Mouse (Mus musculus) hindbrain, embryonic 12.5 days (tissue): ENCODE results near the gene Zfp963. TPM values are rescaled to one million over a fixed set of nuclear protein-coding genes. Genes with fewer than 3 reads are reported as not detected.

Source experiments
- ATAC-seq: fragments of 200-750 bp; cut with Nextera tagmentation; 2 replicates; pipeline ENCODE4 v1.8.0; 2017; ENCODE audit warnings: moderate TSS enrichment; ENCODE audit not compliant: low FRiP score
- H3K27ac ChIP-seq: fragments of 300-500 bp; sonication (generic); 2 replicates; pipeline ENCODE4 v1.5.1; 2016; ENCODE audit warnings: mild to moderate bottlenecking
- H3K27me3 ChIP-seq: fragments of 300-500 bp; sonication (generic); 2 replicates; pipeline ENCODE4 v1.6.1; 2016; ENCODE audit warnings: mild to moderate bottlenecking
- H3K36me3 ChIP-seq: fragments of 300-500 bp; sonication (generic); 2 replicates; pipeline ENCODE4 v1.6.1; 2016; ENCODE audit warnings: mild to moderate bottlenecking
- H3K4me1 ChIP-seq: fragments of 300-500 bp; sonication (generic); 2 replicates; pipeline ENCODE4 v1.6.1; 2016
- H3K4me2 ChIP-seq: fragments of 300-500 bp; sonication (generic); replicated peaks from 2 replicates; pipeline ENCODE4 v1.6.1; 2016; ENCODE audit warnings: mild to moderate bottlenecking
- H3K4me3 ChIP-seq: fragments of 300-500 bp; sonication (generic); 2 replicates; pipeline ENCODE4 v1.5.1; 2016; ENCODE audit warnings: mild to moderate bottlenecking
- H3K9ac ChIP-seq: fragments of 300-500 bp; sonication (generic); 2 replicates; pipeline ENCODE4 v1.6.1; 2016; ENCODE audit warnings: mild to moderate bottlenecking, moderate library complexity
- H3K9me3 ChIP-seq: fragments of 300-500 bp; sonication (generic); replicated peaks from 2 replicates; pipeline ENCODE4 v1.6.1; 2016; ENCODE audit warnings: mild to moderate bottlenecking
- WGBS: fragments of 180-500 bp; shearing (Covaris S2); methylation state at CpG from one replicate; pipeline ENCODE4 v1.1.7; 2016; 5-methylcytosine and 5-hydroxymethylcytosine counted together
- polyA plus RNA-seq: library from polyadenylated mRNA; unstranded; fragments of >200 nt; fragmentation: Nextera tagmentation; extraction: Ambion mirVana; gene quantifications from 2 replicates; pipeline ENCODE4 v1.2.1, GENCODE M21; 2016

Gene Zfp963
- 6.6 and 7.3 TPM in 2 replicates for polyA plus RNA-seq

DNA sequence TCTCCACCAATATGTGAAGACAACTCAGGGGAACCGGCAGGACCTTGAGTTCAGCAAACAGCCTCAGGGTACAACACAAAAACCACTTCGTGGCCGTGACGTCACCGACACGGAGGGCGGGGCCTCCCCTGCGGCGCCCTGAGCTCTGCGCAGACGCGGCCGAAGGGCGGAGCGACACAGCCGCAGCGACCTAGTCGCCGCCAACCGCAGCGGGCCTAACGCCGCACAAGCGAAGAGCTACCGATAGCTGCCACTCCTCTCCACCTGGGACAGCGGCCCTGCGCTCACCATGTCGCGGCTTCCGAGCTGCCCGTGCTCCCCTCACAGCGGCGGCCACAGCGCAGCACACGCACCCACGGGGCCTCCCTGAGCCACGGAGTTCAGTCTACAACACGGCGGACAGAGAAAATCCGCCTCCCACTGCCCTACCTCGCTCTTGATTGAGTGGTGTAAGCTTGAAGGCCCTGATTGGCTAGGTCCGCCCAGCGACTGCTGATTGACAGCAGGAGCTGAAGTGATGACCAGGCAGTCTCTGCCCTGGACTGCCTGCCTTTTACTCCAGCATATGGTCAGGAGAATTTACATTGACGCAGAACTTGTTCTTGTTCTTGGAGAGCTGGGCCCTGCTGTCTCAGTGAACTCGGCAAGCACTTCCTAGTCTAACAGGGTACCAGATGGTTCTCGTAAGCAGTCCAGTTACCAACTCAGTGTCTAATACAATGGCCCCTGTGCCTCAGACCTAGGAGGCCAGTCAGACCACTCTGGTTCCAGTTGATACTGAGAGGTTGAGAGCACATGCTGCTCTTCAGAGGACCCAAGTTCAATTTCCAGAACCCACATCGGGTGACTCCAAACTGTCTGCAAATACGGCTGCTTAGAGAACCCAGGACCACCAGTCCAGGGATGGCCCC is at the start of gene Zfp963:
TSS of gene Zfp963 (minus strand) at position 427 of the 911 bp plus-strand sequence.
- Histone ChIP-seq H3K9ac (peak within 1 kb of the TSS; percentile 89), H3K36me3 (no peaks in the 10 kb centered on the region; the same call in 1 of the 2 replicates), H3K4me3 (peak within 1 kb of the TSS; percentile 72), H3K4me1 (peaks cover 9% of the 10 kb centered on the region), H3K4me2 (peak within 1 kb of the TSS; percentile 45), H3K27ac (peak within 1 kb of the TSS; percentile 99), H3K9me3 (no peaks in the 10 kb centered on the region), H3K27me3 (no peaks in the 10 kb centered on the region)
- ATAC-seq = peak; percentile 99
- WGBS = 3% methylated on average over 48 of the region's 48 CpGs

DNA sequence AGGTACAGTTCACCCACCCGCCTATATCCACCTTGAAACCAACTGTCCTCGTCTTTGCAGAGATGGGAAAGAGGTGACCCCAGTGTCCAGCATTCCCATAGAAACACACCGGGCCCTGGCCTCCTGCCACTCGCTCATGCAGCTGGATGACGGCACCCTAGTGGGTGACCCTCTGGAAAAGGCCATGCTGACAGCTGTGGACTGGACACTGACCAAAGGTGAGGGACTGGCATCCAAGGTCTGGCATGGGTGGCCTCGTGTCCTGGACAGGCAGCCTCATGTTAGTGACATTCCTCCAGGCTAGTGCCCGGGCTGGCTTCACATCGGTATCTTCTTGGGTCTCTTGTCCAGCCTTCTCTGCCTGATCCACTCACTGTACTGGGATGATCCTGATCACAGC is 49.5 kb upstream of the Zfp963 start:
- no peak overlapping the region for H3K4me3 ChIP-seq
- H3K9me3 ChIP-seq = no peaks in the 10 kb centered on the region
- ATAC-seq = no peak
- no peak overlapping the region for H3K4me2 ChIP-seq
- H3K36me3 ChIP-seq = peaks cover 98% of the 10 kb centered on the region
- H3K27ac ChIP-seq = no peak overlapping the region
- WGBS = 93% methylated on average over 8 of the region's 8 CpGs
- no peaks in the 10 kb centered on the region for H3K4me1 ChIP-seq
- no peak overlapping the region for H3K9ac ChIP-seq
- no peaks in the 10 kb centered on the region for H3K27me3 ChIP-seq

DNA sequence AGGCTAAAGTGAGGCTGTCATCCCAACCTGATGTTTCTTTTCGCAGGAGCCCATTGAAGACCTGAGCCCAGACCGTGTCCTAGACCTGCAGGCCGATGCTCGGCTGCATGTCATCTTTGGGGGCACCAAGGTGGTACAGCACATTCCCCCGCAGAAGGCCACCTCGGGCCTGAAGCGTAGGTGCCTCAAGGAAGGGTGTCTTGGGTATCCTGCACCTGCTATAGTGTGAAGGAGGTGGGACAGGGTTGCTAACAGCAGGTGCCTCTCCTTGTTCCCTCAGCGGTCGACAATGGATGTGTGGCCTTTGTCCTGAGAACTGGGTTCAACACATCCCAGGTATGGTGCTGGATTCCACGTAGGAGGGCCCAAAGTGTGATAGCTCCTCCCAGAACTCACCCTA is 47.9 kb upstream of the Zfp963 start:
- Histone ChIP-seq H3K4me1 (peaks cover 3% of the 10 kb centered on the region), H3K36me3 (peaks cover 90% of the 10 kb centered on the region), H3K9me3 (no peaks in the 10 kb centered on the region), H3K4me2 (no peak overlapping the region), H3K27ac (no peak overlapping the region), H3K4me3 (no peak overlapping the region), H3K9ac (no peak overlapping the region), H3K27me3 (no peaks in the 10 kb centered on the region)
- WGBS = 96% methylated on average over 10 of the region's 10 CpGs
- ATAC-seq = no peak

DNA sequence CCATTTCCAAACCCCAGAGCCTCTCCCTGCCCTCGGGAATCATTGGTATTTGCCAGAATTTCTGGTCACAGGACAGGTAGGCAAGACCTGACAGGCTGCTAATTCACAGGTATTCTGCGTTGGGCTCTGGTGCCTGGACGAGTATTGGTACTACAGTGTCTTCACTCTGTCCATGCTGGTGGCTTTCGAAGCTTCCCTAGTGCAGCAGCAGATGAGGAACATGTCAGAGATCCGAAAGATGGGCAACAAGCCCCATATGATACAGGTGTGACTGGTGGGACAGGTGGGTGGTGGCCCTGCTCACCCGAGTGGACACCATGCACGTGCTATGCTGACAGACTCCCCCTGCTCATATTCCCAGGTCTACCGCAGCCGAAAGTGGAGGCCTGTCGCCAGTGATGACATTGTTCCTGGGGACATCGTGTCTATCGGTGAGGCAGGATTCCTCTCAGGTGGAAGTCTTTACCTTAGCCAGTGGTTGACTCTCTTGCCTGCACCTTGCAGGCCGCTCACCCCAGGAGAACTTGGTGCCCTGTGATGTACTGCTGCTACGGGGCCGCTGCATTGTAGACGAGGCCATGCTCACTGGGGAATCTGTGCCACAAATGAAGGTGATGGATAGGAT is 47.1 kb upstream of the Zfp963 start:
- H3K4me3 ChIP-seq = no peak overlapping the region
- H3K4me1 ChIP-seq = peaks cover 12% of the 10 kb centered on the region
- no peak for ATAC-seq
- no peak overlapping the region for H3K4me2 ChIP-seq
- no peak overlapping the region for H3K9ac ChIP-seq
- peaks cover 81% of the 10 kb centered on the region for H3K36me3 ChIP-seq
- H3K27me3 ChIP-seq = no peaks in the 10 kb centered on the region
- no peak overlapping the region for H3K27ac ChIP-seq
- H3K9me3 ChIP-seq = no peaks in the 10 kb centered on the region
- WGBS = 97% methylated on average over 16 of the region's 16 CpGs

DNA sequence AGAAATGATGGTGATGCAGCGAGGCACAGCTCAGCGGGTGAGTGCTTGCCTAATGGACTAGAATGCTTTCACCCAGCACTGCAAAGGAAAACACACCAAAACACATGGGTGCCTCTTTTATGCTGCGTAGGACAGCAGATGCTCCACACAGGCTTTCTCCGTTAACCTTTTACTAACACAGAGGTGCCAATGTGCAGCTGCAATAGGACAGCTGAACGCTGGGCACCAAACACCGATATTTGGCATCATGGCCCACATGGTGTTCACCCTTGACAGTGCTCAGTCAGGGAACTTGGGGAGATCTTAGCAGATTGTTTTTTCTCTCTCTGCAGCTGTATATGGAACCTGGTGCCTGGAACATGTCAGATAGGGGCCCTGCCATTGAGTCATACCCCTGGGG is 45.1 kb upstream of the Zfp963 start:
- Histone ChIP-seq H3K27ac (no peak overlapping the region), H3K4me1 (peaks cover 19% of the 10 kb centered on the region), H3K9ac (no peak overlapping the region), H3K27me3 (no peaks in the 10 kb centered on the region), H3K4me2 (no peak overlapping the region), H3K9me3 (no peaks in the 10 kb centered on the region), H3K36me3 (peaks cover 64% of the 10 kb centered on the region), H3K4me3 (no peak overlapping the region)
- 97% methylated on average over 6 of the region's 6 CpGs for WGBS
- no peak for ATAC-seq

DNA sequence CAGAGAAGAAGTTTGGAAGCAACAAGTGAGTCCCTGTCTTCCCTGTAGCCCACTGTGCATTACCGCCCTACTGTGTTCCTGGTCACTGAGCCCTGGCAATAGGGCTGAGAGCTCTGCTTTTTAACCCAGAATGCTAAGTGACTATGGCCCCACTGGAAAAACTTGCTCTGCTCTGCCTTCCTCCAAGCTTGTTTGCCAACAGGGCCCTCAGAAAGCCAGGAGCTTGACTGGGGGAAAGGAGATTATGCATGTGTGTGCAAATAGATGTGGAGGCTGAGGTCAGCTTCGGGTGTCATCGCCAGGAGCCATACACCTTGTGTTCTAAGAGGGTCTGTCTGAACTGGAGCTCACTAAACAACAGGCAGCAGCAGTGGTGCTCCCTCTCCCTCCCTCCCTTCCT is 44.3 kb upstream of the Zfp963 start:
- Histone ChIP-seq H3K27ac (no peak overlapping the region), H3K4me1 (peaks cover 22% of the 10 kb centered on the region), H3K4me2 (no peak overlapping the region), H3K9me3 (no peaks in the 10 kb centered on the region), H3K27me3 (no peaks in the 10 kb centered on the region), H3K9ac (no peak overlapping the region), H3K4me3 (no peak overlapping the region), H3K36me3 (peaks cover 56% of the 10 kb centered on the region)
- ATAC-seq = no peak
- 97% methylated on average over 3 of the region's 3 CpGs for WGBS

DNA sequence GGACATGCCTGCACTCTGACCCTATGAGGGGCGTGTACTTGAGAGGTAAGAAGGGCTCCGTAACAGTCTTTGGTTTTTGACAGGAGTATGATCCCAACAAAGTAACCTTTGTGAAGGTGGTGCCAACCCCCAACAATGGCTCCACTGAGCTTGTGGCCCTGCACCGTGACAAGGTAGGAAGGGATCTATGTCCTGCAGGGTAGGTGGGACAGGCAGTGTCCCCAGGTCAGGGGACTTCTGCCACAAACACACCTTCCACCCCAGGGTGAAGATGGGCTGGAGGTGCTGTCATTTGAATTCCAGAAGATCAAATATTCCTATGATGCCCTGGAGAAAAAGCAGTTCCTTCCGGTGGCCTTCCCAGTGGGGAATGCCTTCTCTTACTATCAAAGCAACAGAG is 43.9 kb upstream of the Zfp963 start:
- no peak overlapping the region for H3K4me3 ChIP-seq
- ATAC-seq = no peak
- H3K9me3 ChIP-seq = no peaks in the 10 kb centered on the region
- H3K4me2 ChIP-seq = no peak overlapping the region
- H3K9ac ChIP-seq = no peak overlapping the region
- peaks cover 52% of the 10 kb centered on the region for H3K36me3 ChIP-seq
- no peak overlapping the region for H3K27ac ChIP-seq
- H3K27me3 ChIP-seq = no peaks in the 10 kb centered on the region
- H3K4me1 ChIP-seq = peaks cover 22% of the 10 kb centered on the region
- WGBS = 88% methylated on average over 4 of the region's 4 CpGs

DNA sequence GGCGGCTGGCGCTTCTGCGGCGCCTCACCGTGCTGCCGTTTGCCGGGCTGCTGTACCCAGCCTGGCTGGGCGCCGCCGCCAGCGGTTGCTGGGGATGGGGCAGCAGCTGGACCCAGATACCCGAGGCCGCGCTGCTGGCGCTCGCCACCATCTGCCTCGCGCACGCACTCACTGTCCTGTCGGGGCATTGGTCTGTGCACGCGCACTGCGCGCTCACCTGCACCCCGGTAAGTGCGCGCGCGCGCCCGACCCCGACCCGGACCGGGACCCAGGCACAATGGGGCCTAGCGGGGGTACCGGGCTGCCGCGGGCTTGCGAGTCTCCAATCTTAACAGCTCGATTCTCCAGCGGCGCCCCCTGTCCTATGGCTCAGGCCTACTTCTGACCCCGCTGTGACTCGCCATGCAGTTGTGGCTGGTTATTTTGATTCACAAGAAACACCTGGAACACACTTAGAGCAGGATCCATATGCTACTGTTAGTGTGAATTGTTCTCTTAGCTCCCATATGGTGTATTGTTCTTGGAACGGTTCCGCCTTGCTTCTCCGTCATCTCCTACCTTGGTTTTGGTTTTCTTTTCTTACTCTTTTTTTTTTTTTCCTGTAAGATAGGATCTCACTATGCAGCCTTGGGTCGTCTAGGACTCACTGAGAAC is 41.8 kb upstream of the Zfp963 start:
- H3K27me3 ChIP-seq = no peaks in the 10 kb centered on the region
- peak overlapping the region; percentile 98 for H3K9ac ChIP-seq
- peak overlapping the region; percentile 81 for H3K27ac ChIP-seq
- 1% methylated on average over 48 of the region's 48 CpGs for WGBS
- H3K4me1 ChIP-seq = peaks cover 22% of the 10 kb centered on the region
- no peaks in the 10 kb centered on the region for H3K9me3 ChIP-seq
- peak overlapping the region; percentile 86 for H3K4me2 ChIP-seq
- ATAC-seq = peak; percentile 75
- peak overlapping the region; percentile 98 for H3K4me3 ChIP-seq
- H3K36me3 ChIP-seq = peaks cover 31% of the 10 kb centered on the region

DNA sequence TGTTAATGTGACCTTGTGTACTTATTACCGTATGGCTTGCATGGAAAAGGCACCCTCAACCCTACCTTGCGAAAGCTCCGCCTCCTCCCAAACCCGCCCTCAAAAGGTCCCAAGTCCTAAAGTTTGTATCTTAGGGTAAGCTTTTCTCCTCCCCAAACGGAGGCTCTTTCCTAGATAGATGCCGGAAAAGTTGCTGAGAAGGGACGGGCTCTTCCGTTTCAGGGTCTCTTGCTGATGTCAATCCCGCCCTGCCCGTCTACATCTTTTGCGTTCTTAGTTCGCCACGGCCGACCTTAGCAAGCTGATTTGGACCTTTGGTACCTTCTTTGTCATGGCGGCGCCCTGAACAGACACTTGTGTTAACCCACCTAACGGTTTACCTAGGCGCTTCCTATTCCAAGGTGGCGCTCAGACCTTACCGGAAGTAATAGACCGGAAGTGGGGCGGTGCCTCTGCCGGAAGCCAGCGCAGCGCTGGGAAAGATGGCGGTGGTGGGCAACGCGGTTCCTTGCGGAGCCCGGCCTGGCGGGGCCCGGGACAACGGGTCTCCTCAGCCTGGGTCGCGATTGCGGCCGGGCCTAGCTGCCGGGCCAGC is 41.1 kb upstream of the Zfp963 start, which contains the start of the genes Atp13a1 and Zfp866:
TSS of gene Atp13a1 (plus strand) at position 391 of the 595 bp plus-strand sequence.
TSS of gene Zfp866 (minus strand) at position 406 of the 595 bp plus-strand sequence.
- peaks cover 24% of the 10 kb centered on the region for H3K36me3 ChIP-seq
- ATAC-seq = peak; percentile 93

DNA sequence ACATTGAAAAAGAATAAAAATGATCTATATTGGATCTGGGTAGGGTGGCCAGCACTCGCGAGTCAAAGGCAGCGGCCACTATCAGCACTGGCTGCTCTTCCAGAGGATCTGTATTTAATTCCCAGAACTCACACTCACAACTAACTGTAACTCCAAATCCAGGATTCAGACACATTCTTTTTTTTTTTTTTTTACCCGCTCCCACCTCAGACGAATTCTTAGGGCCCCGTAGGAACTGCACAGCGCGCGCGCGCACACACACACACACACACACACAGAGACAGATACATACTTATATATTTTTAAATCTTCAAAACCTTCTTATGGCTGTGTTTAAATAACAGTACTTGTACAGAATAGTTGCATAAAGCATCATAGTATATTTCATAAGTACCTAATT is 40.6 kb upstream of the Zfp963 start:
- peak overlapping the region; percentile 81; the same call in 1 of the 2 replicates for H3K27ac ChIP-seq
- H3K4me3 ChIP-seq = peak overlapping the region; percentile 98
- peak; percentile 42; the same call in 1 of the 2 replicates for ATAC-seq

More for the DNA sequence above, 41.1 kb upstream of the Zfp963 start, which contains the start of the genes Atp13a1 and Zfp866:
- Histone ChIP-seq H3K4me2 (peak within 1 kb of the TSS; percentile 86), H3K4me1 (peaks cover 22% of the 10 kb centered on the region), H3K9me3 (no peaks in the 10 kb centered on the region), H3K27me3 (no peaks in the 10 kb centered on the region), H3K27ac (peak within 1 kb of the TSS; percentile 81), H3K9ac (peak within 1 kb of the TSS; percentile 98), H3K4me3 (peak within 1 kb of the TSS; percentile 98)
- WGBS = under 1% methylated on average over 37 of the region's 38 CpGs

DNA sequence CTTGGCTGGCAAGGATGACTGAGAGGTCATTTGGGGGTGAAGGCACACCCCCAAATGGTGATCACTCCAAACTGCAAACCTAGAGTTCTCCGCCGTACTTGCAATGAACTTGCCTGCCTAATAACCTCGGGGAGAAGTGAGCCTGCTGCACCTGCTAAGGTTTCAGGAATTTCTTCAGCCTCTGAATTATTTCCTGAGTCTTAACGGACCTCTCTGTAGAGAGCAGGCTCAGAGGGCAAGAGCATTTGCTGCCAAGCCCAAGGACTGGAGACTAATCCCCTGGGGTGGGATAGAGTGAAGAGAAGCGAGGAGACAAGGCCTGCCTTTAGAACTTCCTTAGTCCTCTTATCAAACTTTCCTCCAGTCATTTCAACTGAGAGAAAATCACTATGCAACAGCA is 40.0 kb upstream of the Zfp963 start:
- H3K4me3 ChIP-seq = no peak overlapping the region
- H3K4me1 ChIP-seq = peaks cover 22% of the 10 kb centered on the region
- WGBS = 81% methylated on average over 5 of the region's 5 CpGs
- peak overlapping the region; percentile 86; the same call in 1 of the 2 replicates for H3K4me2 ChIP-seq
- H3K27ac ChIP-seq = no peak overlapping the region
- ATAC-seq = no peak
- no peaks in the 10 kb centered on the region for H3K9me3 ChIP-seq
- H3K27me3 ChIP-seq = no peaks in the 10 kb centered on the region
- no peak overlapping the region for H3K9ac ChIP-seq
- peaks cover 12% of the 10 kb centered on the region for H3K36me3 ChIP-seq

More for the DNA sequence above, 40.6 kb upstream of the Zfp963 start:
- Histone ChIP-seq H3K36me3 (peaks cover 19% of the 10 kb centered on the region), H3K4me1 (peaks cover 22% of the 10 kb centered on the region), H3K9me3 (no peaks in the 10 kb centered on the region), H3K27me3 (no peaks in the 10 kb centered on the region), H3K4me2 (peak overlapping the region; percentile 86), H3K9ac (peak overlapping the region; percentile 98)
- 42% methylated on average over 11 of the region's 11 CpGs for WGBS
